Mouse (Mus musculus) forebrain, embryonic 13.5 days (tissue): ENCODE measurements around the gene Olfr654. TPM values are rescaled to one million over a fixed set of nuclear protein-coding genes. Genes with fewer than 3 reads are reported as not detected.

ENCODE experiments used
- ATAC-seq: fragments of 200-750 bp; cut with Nextera tagmentation; 2 replicates; pipeline ENCODE4 v1.8.0; 2017
- H3K27ac ChIP-seq: fragments of 300-500 bp; sonication (generic); 2 replicates; pipeline ENCODE4 v1.5.1; 2015; ENCODE audit warnings: inconsistent platforms, mild to moderate bottlenecking, moderate library complexity
- H3K27me3 ChIP-seq: fragments of 300-500 bp; sonication (generic); 2 replicates; pipeline ENCODE4 v1.6.1; 2015; ENCODE audit warnings: mild to moderate bottlenecking, inconsistent platforms
- H3K36me3 ChIP-seq: fragments of 300-500 bp; sonication (generic); 2 replicates; pipeline ENCODE4 v1.6.1; 2015; ENCODE audit warnings: mild to moderate bottlenecking, inconsistent platforms; ENCODE audit not compliant: poor library complexity, severe bottlenecking
- H3K4me1 ChIP-seq: fragments of 300-500 bp; sonication (generic); 2 replicates; pipeline ENCODE4 v1.6.1; 2015; ENCODE audit warnings: inconsistent platforms
- H3K4me2 ChIP-seq: fragments of 300-500 bp; sonication (generic); 2 replicates; pipeline ENCODE4 v1.6.1; 2015; ENCODE audit warnings: inconsistent platforms, mild to moderate bottlenecking, moderate library complexity
- H3K4me3 ChIP-seq: fragments of 300-500 bp; sonication (generic); 2 replicates; pipeline ENCODE4 v1.5.1; 2015; ENCODE audit warnings: mild to moderate bottlenecking, inconsistent platforms
- H3K9ac ChIP-seq: fragments of 300-500 bp; sonication (generic); 2 replicates; pipeline ENCODE4 v1.6.1; 2015; ENCODE audit warnings: mild to moderate bottlenecking, inconsistent platforms
- H3K9me3 ChIP-seq: fragments of 300-500 bp; sonication (generic); replicated peaks from 2 replicates; pipeline ENCODE4 v1.6.1; 2016; ENCODE audit warnings: inconsistent platforms
- WGBS: fragments of 180-500 bp; shearing (Covaris S2); methylation state at CpG from one replicate; pipeline ENCODE4 v1.1.7; 2015; 5-methylcytosine and 5-hydroxymethylcytosine counted together
- polyA plus RNA-seq: library from polyadenylated mRNA; unstranded; fragments of >200 nt; fragmentation: Nextera tagmentation; extraction: Ambion mirVana; gene quantifications from 2 replicates; pipeline ENCODE4 v1.2.1, GENCODE M21; 2015

The Olfr654 gene
- not detected in 2 replicates for polyA plus RNA-seq

DNA sequence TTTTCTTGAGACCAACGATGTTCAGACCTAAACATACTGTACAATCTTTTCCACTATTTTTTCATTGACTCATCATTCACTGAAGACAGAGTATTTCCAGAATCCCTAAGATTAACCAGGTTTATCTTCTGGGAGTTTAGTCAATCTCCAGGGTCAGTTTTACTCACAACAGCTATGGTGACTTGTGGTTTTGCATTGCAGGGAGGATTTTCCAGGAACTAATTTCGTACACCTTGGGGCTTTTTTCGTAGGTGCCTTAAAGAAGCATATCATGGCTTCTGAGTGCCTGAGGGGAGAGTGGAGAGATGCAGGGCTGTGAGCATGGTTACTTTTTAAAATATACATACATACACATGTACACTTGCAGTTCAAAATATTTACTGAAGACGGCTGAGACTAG, at the start of gene Olfr654:
Gene Olfr654, plus strand, starts transcription at position 301 of the 400 bp plus-strand sequence.
- H3K27ac ChIP-seq = no peak within 1 kb of the TSS
- ATAC-seq = no peak
- H3K4me2 ChIP-seq = no peak within 1 kb of the TSS
- H3K4me3 ChIP-seq = no peak within 1 kb of the TSS
- no peak within 1 kb of the TSS for H3K9ac ChIP-seq
- 91% methylated on average over 4 of the region's 4 CpGs for WGBS
- no peaks in the 10 kb centered on the region for H3K36me3 ChIP-seq
- no peaks in the 10 kb centered on the region for H3K9me3 ChIP-seq
- no peaks in the 10 kb centered on the region for H3K4me1 ChIP-seq
- no peaks in the 10 kb centered on the region for H3K27me3 ChIP-seq

DNA sequence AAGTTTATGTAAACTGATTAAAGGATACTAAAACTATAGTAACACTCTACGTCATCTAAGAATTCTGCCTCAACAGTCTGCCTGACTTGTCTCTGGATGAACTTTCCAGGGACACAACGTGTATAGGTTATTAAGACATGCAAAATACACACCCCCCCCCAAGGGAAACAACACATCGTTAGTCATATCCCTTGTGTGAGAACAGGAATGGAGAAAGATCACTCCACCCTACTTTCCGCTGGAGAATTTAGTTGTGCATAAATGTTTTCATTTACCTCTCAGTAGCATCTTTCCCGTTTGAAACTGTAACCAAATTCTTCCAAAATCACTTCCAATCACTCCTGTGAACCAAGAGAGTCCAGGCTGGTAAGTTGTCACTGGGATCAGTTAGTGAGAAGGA, 37.0 kb upstream of the Olfr654 start, which contains the start of gene Olfr651:
Gene Olfr651, plus strand, starts transcription at position 301 of the 400 bp plus-strand sequence.
- Histone ChIP-seq H3K27ac (no peak within 1 kb of the TSS), H3K9ac (no peak within 1 kb of the TSS), H3K4me3 (no peak within 1 kb of the TSS), H3K9me3 (no peaks in the 10 kb centered on the region), H3K36me3 (no peaks in the 10 kb centered on the region), H3K27me3 (no peaks in the 10 kb centered on the region), H3K4me2 (no peak within 1 kb of the TSS), H3K4me1 (no peaks in the 10 kb centered on the region)
- ATAC-seq = no peak
- 70% methylated on average over 5 of the region's 5 CpGs for WGBS

DNA sequence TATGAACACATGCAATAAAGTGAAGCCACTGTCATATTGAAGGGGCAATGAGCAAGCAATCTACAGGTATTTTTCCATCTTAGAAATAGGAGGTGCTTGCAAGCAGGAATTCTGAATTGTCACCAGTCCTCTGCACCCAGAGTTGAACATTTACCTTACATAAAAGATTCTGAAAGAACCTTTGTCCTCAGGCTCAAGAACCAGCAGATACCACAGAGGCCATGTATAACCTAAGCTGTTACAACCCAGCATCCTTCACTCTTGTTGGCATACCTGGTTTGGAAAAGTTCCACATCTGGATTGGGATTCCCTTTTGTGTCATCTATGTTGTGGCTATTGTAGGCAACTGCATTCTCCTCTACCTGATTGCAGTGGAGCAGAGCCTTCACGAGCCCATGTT, 34.1 kb upstream of the Olfr654 start:
- Histone ChIP-seq H3K4me2 (no peak overlapping the region), H3K27ac (no peak overlapping the region), H3K27me3 (no peaks in the 10 kb centered on the region), H3K36me3 (no peaks in the 10 kb centered on the region), H3K4me3 (no peak overlapping the region), H3K9me3 (no peaks in the 10 kb centered on the region), H3K9ac (no peak overlapping the region), H3K4me1 (no peaks in the 10 kb centered on the region)
- 78% methylated on average over 1 of the region's 1 CpGs for WGBS
- ATAC-seq = no peak

DNA sequence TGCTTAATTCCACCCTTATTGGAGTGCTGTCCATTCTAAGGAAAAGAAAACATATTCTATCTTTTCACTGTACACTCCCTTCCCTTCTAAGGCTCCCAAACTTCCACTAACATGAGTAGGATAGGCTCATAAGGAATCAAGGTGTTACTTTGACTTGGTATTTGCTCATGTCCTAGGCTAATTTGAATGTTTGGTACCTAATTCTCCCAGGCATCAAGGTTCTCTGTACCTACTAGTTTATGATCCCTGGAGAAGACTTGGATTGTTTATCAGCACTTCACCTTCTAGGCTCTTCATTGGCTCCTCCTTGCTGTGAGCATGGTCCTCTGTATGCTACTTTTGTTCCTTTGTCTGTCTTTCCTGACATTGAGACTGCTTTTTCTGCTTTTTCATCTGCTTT, 26.2 kb upstream of the Olfr654 start, which contains the start of gene Olfr652:
Gene Olfr652, plus strand, starts transcription at position 301 of the 400 bp plus-strand sequence.
- Histone ChIP-seq H3K4me3 (no peak within 1 kb of the TSS), H3K4me1 (no peaks in the 10 kb centered on the region), H3K36me3 (no peaks in the 10 kb centered on the region), H3K27me3 (no peaks in the 10 kb centered on the region), H3K4me2 (no peak within 1 kb of the TSS), H3K9me3 (no peaks in the 10 kb centered on the region), H3K9ac (no peak within 1 kb of the TSS), H3K27ac (no peak within 1 kb of the TSS)
- ATAC-seq = no peak

DNA sequence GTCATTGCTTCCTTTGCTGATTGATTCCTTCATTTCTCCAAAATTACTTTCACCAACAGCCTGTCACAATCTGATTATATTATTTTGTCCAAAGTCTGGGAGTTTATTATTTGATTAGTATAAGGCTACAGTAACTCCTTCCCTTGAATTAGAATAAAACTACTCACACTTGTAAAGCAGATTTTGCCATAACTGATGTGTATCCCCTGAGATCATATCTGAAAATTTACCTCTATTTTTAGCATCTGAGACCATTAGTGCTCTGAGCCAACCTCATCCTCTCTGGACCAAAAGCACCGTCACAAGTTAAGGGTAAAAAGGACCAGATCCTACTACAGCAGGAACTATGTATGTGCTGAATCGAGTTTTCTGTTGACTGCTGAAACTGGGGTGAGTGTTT, 9.8 kb upstream of the Olfr654 start, which contains the start of gene Olfr653:
Gene Olfr653, plus strand, starts transcription at position 301 of the 400 bp plus-strand sequence.
- Histone ChIP-seq H3K4me3 (no peak within 1 kb of the TSS), H3K4me2 (no peak within 1 kb of the TSS), H3K36me3 (no peaks in the 10 kb centered on the region), H3K9ac (no peak within 1 kb of the TSS), H3K9me3 (no peaks in the 10 kb centered on the region), H3K4me1 (no peaks in the 10 kb centered on the region), H3K27ac (no peak within 1 kb of the TSS), H3K27me3 (no peaks in the 10 kb centered on the region)
- ATAC-seq = no peak
- 83% methylated on average over 2 of the region's 2 CpGs for WGBS

DNA sequence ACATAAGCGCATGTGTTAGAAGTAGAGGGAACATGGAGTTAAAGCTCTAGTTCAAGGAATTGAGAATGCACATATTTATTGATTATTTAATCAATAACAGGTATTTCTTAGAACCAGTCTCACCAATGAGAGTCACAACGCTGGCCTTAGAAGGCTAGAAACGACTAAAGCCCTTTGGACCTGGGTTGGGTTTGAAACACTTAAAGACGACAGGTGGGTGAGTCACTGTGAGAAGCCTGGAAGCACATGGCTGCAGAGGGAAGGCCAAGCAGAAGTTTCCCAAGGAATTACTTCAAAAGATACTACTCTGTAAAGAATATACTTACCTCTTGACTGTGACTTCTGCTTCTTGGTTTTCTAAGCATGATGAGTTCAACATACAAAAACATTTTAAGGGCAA, 6.0 kb upstream of the Olfr654 start:
- no peak overlapping the region for H3K27ac ChIP-seq
- H3K4me1 ChIP-seq = no peaks in the 10 kb centered on the region
- H3K27me3 ChIP-seq = no peaks in the 10 kb centered on the region
- no peak overlapping the region for H3K9ac ChIP-seq
- WGBS = 86% methylated on average over 4 of the region's 4 CpGs
- no peak overlapping the region for H3K4me3 ChIP-seq
- H3K9me3 ChIP-seq = no peaks in the 10 kb centered on the region
- ATAC-seq = no peak
- no peaks in the 10 kb centered on the region for H3K36me3 ChIP-seq
- no peak overlapping the region for H3K4me2 ChIP-seq

DNA sequence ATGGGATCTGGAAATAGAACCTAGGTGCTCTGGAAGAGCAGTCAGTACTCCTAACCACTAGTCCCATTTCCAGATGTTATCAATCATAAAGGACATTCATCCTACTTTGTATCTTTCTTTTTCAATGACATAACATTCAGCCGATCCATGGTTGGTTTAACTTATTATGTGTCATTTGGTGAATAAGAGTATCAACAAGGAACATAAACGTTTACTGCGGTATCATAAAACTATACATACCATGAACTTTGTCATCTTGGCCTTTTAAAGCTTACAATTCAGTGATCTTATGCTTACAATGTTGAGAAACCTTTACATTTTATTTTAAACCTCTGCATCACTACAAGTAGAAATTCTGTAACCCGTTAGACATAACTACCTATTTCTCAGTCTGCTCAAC, 5.4 kb upstream of the Olfr654 start:
- no peak for ATAC-seq
- WGBS = 87% methylated on average over 4 of the region's 4 CpGs
- Histone ChIP-seq H3K27me3 (no peaks in the 10 kb centered on the region), H3K4me2 (no peak overlapping the region), H3K4me1 (no peaks in the 10 kb centered on the region), H3K9ac (no peak overlapping the region), H3K27ac (no peak overlapping the region), H3K4me3 (no peak overlapping the region), H3K9me3 (no peaks in the 10 kb centered on the region), H3K36me3 (no peaks in the 10 kb centered on the region)

DNA sequence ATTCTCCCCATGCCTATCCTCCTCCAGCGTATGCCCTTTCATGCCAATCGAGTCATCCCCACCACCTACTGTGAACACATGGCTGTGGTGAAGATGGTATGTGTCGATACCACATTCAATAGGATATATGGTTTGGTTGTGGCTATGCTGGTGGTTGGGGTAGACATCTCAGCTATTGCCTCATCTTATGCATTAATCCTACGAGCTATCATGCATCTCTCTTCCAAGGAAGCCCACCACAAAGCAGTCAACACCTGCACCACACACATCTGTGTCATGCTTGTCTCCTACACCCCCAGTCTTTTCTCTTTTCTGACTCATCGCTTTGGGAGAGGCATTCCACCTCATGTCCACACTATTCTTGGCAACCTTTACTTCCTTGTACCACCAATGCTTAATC, 1.4 kb downstream of the Olfr654 start:
- Histone ChIP-seq H3K4me1 (no peaks in the 10 kb centered on the region), H3K27ac (no peak overlapping the region), H3K9ac (no peak overlapping the region), H3K4me3 (no peak overlapping the region), H3K4me2 (no peak overlapping the region), H3K36me3 (no peaks in the 10 kb centered on the region), H3K9me3 (no peaks in the 10 kb centered on the region), H3K27me3 (no peaks in the 10 kb centered on the region)
- 88% methylated on average over 5 of the region's 5 CpGs for WGBS
- no peak for ATAC-seq

DNA sequence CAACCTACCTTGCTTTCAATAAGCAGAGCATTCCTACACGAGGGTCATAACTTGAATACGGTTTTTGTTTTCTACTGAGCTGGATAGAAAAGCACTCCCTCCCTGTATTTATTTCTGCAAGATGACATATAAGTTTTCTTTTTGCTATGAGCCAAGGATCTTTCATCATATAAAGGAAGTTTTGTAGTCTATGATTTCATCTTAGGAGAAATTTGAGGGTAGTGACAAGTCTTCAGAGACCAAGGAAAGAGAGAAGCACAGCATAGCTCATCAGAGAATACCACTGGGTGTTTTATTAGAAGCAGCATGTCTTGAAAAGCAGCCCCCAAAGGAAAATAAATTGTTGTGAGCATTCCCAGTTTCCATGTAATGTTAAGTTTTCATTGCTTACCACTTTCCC, 14.9 kb downstream of the Olfr654 start, which contains the start of gene Olfr655:
Gene Olfr655, minus strand, starts transcription at position 101 of the 400 bp plus-strand sequence.
- no peaks in the 10 kb centered on the region for H3K9me3 ChIP-seq
- H3K36me3 ChIP-seq = no peaks in the 10 kb centered on the region
- no peak within 1 kb of the TSS for H3K4me3 ChIP-seq
- WGBS = 91% methylated on average over 2 of the region's 2 CpGs
- H3K9ac ChIP-seq = no peak within 1 kb of the TSS
- ATAC-seq = no peak
- H3K27me3 ChIP-seq = no peaks in the 10 kb centered on the region
- H3K27ac ChIP-seq = no peak within 1 kb of the TSS
- H3K4me2 ChIP-seq = no peak within 1 kb of the TSS
- no peaks in the 10 kb centered on the region for H3K4me1 ChIP-seq

DNA sequence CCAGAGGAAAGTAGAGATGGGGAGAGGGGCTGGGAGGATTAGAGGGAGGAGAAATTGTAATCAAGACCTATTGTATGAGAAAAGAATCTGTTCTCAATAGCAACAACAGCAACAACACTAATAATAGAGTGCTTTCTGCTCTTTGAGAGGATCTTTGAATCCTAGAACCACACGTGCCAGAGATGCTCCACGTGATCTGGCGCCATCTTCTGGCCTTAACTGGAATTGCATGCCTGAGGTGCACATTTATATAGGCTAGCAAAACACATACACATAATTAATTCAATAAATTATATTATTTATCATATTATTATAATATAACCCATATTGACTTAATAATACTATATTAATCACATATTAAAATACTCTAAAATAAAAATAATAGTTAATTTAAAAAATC, 16.3 kb downstream of the Olfr654 start:
- no peak overlapping the region for H3K9ac ChIP-seq
- H3K36me3 ChIP-seq = no peaks in the 10 kb centered on the region
- 3% methylated on average over 3 of the region's 3 CpGs for WGBS
- no peak overlapping the region for H3K27ac ChIP-seq
- no peak overlapping the region for H3K4me3 ChIP-seq
- no peak for ATAC-seq
- H3K4me1 ChIP-seq = no peaks in the 10 kb centered on the region
- H3K27me3 ChIP-seq = no peaks in the 10 kb centered on the region
- H3K4me2 ChIP-seq = no peak overlapping the region
- H3K9me3 ChIP-seq = no peaks in the 10 kb centered on the region

DNA sequence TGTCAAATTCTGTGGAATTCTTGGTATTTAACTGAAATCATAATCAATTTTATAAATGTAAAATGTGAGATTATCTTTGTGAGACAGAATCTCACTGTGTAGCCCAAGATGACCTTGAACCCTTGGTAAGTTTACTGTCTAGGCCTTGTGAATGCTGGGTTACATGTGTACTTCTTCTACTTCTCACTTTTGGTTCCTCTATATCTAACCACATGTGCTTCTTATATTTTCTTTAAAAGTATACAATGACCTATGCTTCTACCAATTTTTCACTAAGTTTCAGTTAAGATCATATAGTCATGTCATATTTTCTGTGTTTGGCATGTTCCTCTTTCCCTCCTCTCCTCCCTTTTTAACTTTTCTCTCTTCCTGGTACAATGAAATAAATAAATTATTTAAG, 17.9 kb downstream of the Olfr654 start:
- no peaks in the 10 kb centered on the region for H3K4me1 ChIP-seq
- ATAC-seq = no peak
- no peaks in the 10 kb centered on the region for H3K9me3 ChIP-seq
- no peak overlapping the region for H3K4me2 ChIP-seq
- H3K36me3 ChIP-seq = no peaks in the 10 kb centered on the region
- H3K27me3 ChIP-seq = no peaks in the 10 kb centered on the region
- H3K4me3 ChIP-seq = no peak overlapping the region
- H3K9ac ChIP-seq = no peak overlapping the region
- H3K27ac ChIP-seq = no peak overlapping the region

DNA sequence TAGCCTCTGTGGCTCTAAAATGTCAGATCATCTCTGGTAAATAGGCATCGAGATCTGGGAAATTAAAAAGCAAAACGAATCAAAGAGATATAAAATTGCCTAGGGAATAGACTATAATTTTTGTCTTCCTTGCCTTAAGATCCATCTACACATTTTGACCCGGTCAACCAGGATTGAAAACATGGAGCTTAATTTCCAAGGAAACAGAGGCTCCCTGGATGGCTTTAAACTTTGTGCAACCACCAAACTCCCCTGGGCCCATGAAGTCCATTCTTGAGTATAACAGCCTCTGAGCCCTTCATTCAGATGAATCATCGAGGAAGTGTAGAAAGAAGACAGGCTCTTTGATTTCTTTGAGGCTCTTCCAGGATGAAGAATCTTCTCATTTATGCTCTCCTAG, 26.8 kb downstream of the Olfr654 start, which contains the start of gene Olfr656:
Gene Olfr656, plus strand, starts transcription at position 301 of the 400 bp plus-strand sequence.
- Histone ChIP-seq H3K9me3 (no peaks in the 10 kb centered on the region), H3K4me1 (no peaks in the 10 kb centered on the region), H3K27me3 (no peaks in the 10 kb centered on the region), H3K27ac (no peak within 1 kb of the TSS), H3K9ac (no peak within 1 kb of the TSS), H3K4me2 (no peak within 1 kb of the TSS), H3K4me3 (no peak within 1 kb of the TSS), H3K36me3 (no peaks in the 10 kb centered on the region)
- whole genome bisulfite sequencing = 77% methylated on average over 4 of the region's 4 CpGs
- ATAC-seq = no peak

DNA sequence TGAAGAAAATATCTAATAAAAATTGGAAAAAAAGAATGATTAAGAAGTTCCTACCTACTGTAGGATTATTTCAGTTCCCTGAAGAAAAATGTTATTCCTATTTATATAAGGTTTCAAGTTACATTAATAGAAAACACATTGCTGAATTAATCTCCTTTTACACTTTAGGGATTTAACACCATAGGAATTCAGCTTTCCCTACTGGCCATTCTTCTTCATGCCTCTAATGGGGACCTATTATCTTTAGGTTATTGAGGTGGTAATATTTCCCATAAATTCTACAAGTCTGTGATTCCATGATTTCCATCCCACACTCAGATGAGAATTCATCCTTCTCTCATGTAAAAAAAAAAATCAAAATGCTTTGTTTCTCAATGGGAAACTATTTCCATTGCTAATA, 37.7 kb downstream of the Olfr654 start, which contains the start of gene Olfr657:
Gene Olfr657, plus strand, starts transcription at position 301 of the 400 bp plus-strand sequence.
- Histone ChIP-seq H3K9me3 (no peaks in the 10 kb centered on the region), H3K36me3 (no peaks in the 10 kb centered on the region), H3K4me1 (no peaks in the 10 kb centered on the region), H3K4me2 (no peak within 1 kb of the TSS), H3K9ac (no peak within 1 kb of the TSS), H3K4me3 (no peak within 1 kb of the TSS), H3K27ac (no peak within 1 kb of the TSS), H3K27me3 (no peaks in the 10 kb centered on the region)
- ATAC-seq = no peak
